Mouse (Mus musculus): ENCODE results near the gene Aldh3b1. TPM values are rescaled to one million over a fixed set of nuclear protein-coding genes. Genes with fewer than 3 reads are reported as not detected.

Gene Aldh3b1
- polyA plus RNA-seq, 1 experiment = 1.8 TPM

DNA sequence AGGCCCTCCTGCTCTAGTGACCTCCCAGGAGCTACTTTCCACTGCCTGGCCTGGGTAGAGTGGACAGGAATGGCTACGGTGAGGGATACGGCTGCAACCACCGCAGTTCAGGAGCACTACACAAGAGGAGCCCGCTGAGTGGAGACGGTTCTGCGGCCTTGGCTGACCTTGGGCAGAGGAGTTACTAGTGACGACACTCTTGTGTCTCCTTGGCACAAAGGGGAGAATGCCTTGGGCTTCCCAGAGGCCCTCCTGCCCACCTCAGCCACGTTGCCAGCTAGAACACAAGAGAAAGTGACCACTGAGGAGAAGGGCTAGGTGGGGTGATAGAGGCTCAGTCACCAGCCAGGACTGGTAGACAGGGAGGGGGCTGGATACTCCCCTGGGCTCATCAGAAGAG, 5.4 kb downstream of the Aldh3b1 start:
- no peak for DNase-seq (ENCODE audit: low read depth)
- TF ChIP-seq CTCF (IDR thresholded peaks at IDR 0.05; ENCODE audit: borderline replicate concordance, extremely low read depth, insufficient read depth, insufficient read length) (no peak), POLR2A (IDR thresholded peaks at IDR 0.05; ENCODE audit: borderline replicate concordance, extremely low read depth, insufficient read depth, insufficient read length, poor library complexity, severe bottlenecking) (no peak)

GRCm38 (mm10) chr19:3923586-3923985, 6.0 kb downstream of the Aldh3b1 start:
- TF ChIP-seq POLR2A (IDR thresholded peaks at IDR 0.05; ENCODE audit: borderline replicate concordance, extremely low read depth, insufficient read depth, insufficient read length, poor library complexity, severe bottlenecking) (no peak), CTCF (IDR thresholded peaks at IDR 0.05; ENCODE audit: borderline replicate concordance, extremely low read depth, insufficient read depth, insufficient read length) (no peak)
- no peak for DNase-seq (ENCODE audit: low read depth)

DNA sequence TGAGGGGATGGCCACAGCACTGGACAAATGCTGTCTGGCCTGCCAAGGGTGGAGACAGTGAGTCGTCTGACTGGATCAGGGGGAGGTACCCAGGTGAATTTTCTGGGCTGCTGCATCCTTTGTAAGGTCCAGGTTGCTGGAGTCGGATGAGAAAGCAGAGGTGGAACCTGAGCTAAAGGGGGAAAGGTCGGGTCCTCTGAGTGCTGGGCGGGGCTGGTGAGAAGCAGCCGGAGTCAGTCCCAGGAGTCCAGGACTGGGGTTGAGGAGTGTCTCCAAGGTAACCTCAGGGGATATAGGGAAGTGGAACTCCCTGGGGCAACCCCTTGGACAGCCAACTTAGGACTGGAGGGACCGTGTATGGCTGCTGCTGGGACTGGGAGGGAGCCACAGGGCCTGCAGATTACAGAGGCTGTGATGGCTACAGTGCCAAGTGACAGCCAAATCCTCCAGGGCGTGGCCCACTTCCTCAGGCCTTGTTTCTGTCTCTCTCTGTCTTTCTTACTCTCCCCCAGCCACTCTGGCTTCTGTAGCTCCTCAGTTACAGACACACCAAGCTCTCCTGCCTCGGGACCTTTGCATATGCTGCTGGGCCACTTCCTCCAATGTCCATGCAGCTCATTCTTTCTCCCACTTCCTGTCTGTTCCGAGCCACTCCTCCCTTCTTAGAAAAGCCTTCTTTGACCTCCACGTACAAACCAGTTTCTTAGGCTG, 6.8 kb downstream of the Aldh3b1 start:
- no peak for TF ChIP-seq CTCF (IDR thresholded peaks at IDR 0.05; ENCODE audit: borderline replicate concordance, extremely low read depth, insufficient read depth, insufficient read length)
- TF ChIP-seq POLR2A (IDR thresholded peaks at IDR 0.05; ENCODE audit: borderline replicate concordance, extremely low read depth, insufficient read depth, insufficient read length, poor library complexity, severe bottlenecking) = no peak
- DNase-seq (ENCODE audit: low read depth) = no peak

- TF ChIP-seq CTCF (IDR thresholded peaks at IDR 0.05; ENCODE audit: borderline replicate concordance, extremely low read depth, insufficient read depth, insufficient read length) (no peak), POLR2A (IDR thresholded peaks at IDR 0.05; ENCODE audit: borderline replicate concordance, extremely low read depth, insufficient read depth, insufficient read length, poor library complexity, severe bottlenecking) (no peak)
- DNase-seq (ENCODE audit: low read depth) = no peak
These were observed 9.7 kb downstream of the Aldh3b1 start for GRCm38 (mm10) chr19:3919928-3920327.

- TF ChIP-seq CTCF (IDR thresholded peaks at IDR 0.05; ENCODE audit: borderline replicate concordance, extremely low read depth, insufficient read depth, insufficient read length) (no peak), POLR2A (IDR thresholded peaks at IDR 0.05; ENCODE audit: borderline replicate concordance, extremely low read depth, insufficient read depth, insufficient read length, poor library complexity, severe bottlenecking) (no peak)
- DNase-seq (ENCODE audit: low read depth) = no peak
These were observed 12.9 kb downstream of the Aldh3b1 start for GRCm38 (mm10) chr19:3916727-3917126.

DNA sequence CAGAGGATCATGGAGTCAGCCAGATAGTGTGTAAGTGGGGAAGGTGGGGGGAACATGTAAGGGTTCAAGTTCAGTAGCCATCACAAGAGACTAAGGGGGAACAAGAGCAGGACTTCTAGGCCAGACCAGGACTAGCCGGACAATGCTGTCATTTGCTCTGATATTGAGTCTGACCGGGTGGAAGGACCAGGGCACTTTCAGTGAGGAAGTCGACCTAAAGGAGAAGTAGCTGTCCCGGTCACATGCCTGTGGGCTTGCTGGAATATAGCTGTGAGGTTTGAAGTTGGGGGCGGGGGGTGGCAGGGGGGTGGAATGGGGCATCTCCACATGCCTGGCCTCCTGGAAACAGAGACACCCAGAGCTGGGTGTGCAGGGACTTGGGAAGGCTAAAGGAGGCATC, 15.1 kb downstream of the Aldh3b1 start:
- TF ChIP-seq POLR2A (IDR thresholded peaks at IDR 0.05; ENCODE audit: borderline replicate concordance, extremely low read depth, insufficient read depth, insufficient read length, poor library complexity, severe bottlenecking) = no peak
- TF ChIP-seq CTCF (IDR thresholded peaks at IDR 0.05; ENCODE audit: borderline replicate concordance, extremely low read depth, insufficient read depth, insufficient read length) = no peak
- DNase-seq (ENCODE audit: low read depth) = no peak

DNA sequence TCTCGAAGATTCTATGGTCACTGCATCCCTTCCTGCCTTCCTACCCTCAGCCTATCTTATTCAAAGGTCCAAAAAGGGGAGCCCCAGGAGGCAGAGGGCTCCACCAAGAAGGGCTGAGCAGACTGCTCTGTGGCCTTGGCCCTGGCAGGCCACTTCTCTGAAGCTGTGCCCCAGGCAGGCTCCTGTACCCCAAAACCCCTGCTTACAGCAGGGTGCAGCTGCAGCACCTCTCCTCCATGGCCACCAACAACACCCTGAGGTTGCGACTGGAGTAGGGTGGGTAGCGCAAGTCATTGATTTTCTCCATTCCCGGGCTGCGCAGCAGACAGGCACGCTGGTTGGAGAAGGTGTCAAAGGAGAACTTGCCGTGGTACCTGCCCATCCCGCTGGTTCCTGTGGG, 15.9 kb downstream of the Aldh3b1 start:
- DNase-seq (ENCODE audit: low read depth) = no peak
- TF ChIP-seq POLR2A (IDR thresholded peaks at IDR 0.05; ENCODE audit: borderline replicate concordance, extremely low read depth, insufficient read depth, insufficient read length, poor library complexity, severe bottlenecking) (no peak), CTCF (IDR thresholded peaks at IDR 0.05; ENCODE audit: borderline replicate concordance, extremely low read depth, insufficient read depth, insufficient read length) (no peak)

GRCm38 (mm10) chr19:3912337-3913204, 17.0 kb downstream of the Aldh3b1 start, which contains the start of gene Ndufs8:
TSS of gene Ndufs8 (minus strand) at chr19:3912774.
- peak; percentile 99 for DNase-seq (ENCODE audit: low read depth)

DNA sequence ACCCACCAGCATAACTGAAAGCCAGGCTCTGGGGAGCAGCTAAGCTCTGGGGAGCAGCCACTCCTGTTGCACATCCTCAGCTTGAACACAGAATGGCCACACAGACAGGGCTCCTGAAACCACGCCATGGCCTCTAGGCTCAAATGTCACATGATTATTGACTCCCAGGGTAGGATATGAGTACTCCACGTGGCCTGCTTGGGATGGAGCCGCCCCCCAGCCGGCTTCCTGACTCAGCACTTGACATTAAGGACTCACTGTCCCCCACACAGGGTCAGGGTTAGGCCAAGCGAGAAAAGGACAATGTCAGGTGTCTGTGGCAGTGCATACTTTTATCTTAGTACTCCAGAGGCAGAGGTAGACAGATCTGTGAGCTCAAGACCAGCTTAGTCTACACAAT, 19.4 kb downstream of the Aldh3b1 start:
- no peak for DNase-seq (ENCODE audit: low read depth)
- no peak for TF ChIP-seq POLR2A (IDR thresholded peaks at IDR 0.05; ENCODE audit: borderline replicate concordance, extremely low read depth, insufficient read depth, insufficient read length, poor library complexity, severe bottlenecking)
- TF ChIP-seq CTCF (IDR thresholded peaks at IDR 0.05; ENCODE audit: borderline replicate concordance, extremely low read depth, insufficient read depth, insufficient read length) = no peak

More at GRCm38 (mm10) chr19:3912337-3913204, 17.0 kb downstream of the Aldh3b1 start, which contains the start of gene Ndufs8:
- TF ChIP-seq CTCF (IDR thresholded peaks at IDR 0.05; ENCODE audit: borderline replicate concordance, extremely low read depth, insufficient read depth, insufficient read length) (no peak), POLR2A (IDR thresholded peaks at IDR 0.05; ENCODE audit: borderline replicate concordance, extremely low read depth, insufficient read depth, insufficient read length, poor library complexity, severe bottlenecking) (peak; percentile 30; the same call in 1 of the 2 replicates)

GRCm38 (mm10) chr19:3907876-3908660, 21.5 kb downstream of the Aldh3b1 start:
- no peak for DNase-seq (ENCODE audit: low read depth)
- TF ChIP-seq CTCF (IDR thresholded peaks at IDR 0.05; ENCODE audit: borderline replicate concordance, extremely low read depth, insufficient read depth, insufficient read length) (no peak), POLR2A (IDR thresholded peaks at IDR 0.05; ENCODE audit: borderline replicate concordance, extremely low read depth, insufficient read depth, insufficient read length, poor library complexity, severe bottlenecking) (no peak)

Measured in brain, embryonic 14.5 days (tissue).